Mouse (Mus musculus) spleen, adult 12 weeks (tissue): ENCODE data around the gene Cngb1.

Source experiments
- DNase-seq: peaks from one replicate; pipeline ENCODE4 v3.0.0; 2022; ENCODE audit warnings: low spot score

Cngb1 gene

GRCm38 (mm10) chr8:95195728-95196127 is 110.7 kb downstream of the Cngb1 start:
- DNase-seq, result no peak

GRCm38 (mm10) chr8:95191497-95192175 is 114.7 kb downstream of the Cngb1 start:
- DNase-seq, result no peak
